Mouse (Mus musculus) macrophage (primary cell): ENCODE data around the gene Lce1a1. TPM values are rescaled to one million over a fixed set of nuclear protein-coding genes. Genes with fewer than 3 reads are reported as not detected.

ENCODE experiments used
- H3K27ac ChIP-seq: fragments of 350-480 bp; formaldehyde crosslinking; 2 replicates; pipeline ENCODE4 v1.9.0; 2021
- H3K36me3 ChIP-seq: fragments of 350-480 bp; formaldehyde crosslinking; 2 replicates; pipeline ENCODE4 v1.9.0; 2021; ENCODE audit errors: inconsistent target
- H3K4me3 ChIP-seq: fragments of 350-480 bp; formaldehyde crosslinking; 2 replicates; pipeline ENCODE4 v1.9.0; 2021; ENCODE audit errors: inconsistent target
- H3K79me2 ChIP-seq: fragments of 350-480 bp; formaldehyde crosslinking; 2 replicates; pipeline ENCODE4 v1.9.0; 2021; ENCODE audit errors: inconsistent target
- WGBS: methylation state at CpG from one replicate; pipeline ENCODE4 v1.1.7; 2026; ENCODE audit warnings: inconsistent platforms; ENCODE audit not compliant: missing documents; 5-methylcytosine and 5-hydroxymethylcytosine counted together
- polyA plus RNA-seq: library from polyadenylated mRNA; stranded (reverse); fragments of 250-400 nt; gene quantifications from 3 replicates; pipeline ENCODE4 v1.2.4, GENCODE M21; 2018; ENCODE audit warnings: inconsistent platforms

The Lce1a1 gene
- polyA plus RNA-seq, 1 experiment from 2014 or later: not detected

- H3K27ac ChIP-seq: no peak overlapping the region
- 53% methylated on average over 1 of the region's 1 CpGs for WGBS
- no peaks in the 10 kb centered on the region for H3K36me3 ChIP-seq
- no peak overlapping the region for H3K4me3 ChIP-seq
- H3K79me2 ChIP-seq: no peaks in the 10 kb centered on the region
Observed at GRCm38 (mm10) chr3:92600456-92600855, 47.7 kb downstream of the Lce1a1 start.

DNA sequence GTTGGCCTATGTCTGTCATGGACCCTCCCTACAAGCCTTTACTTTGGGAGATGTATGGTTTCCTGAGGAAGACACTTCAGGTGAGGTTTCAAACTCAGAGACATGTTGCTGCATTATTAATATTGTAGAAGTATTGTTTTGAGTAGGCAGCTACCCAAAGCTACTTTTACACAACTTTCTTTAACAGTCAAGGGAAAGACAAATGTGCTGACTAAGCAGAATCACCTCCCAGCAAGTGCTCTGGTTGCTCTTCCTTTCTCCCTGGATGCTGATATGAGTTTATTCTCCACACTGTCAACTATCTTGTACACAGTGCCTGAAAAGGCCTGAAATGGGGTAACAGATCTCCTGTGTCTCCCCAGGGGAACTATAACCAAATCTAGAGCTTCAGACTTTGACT, 48.1 kb downstream of the Lce1a1 start:
- no peak overlapping the region for H3K4me3 ChIP-seq
- H3K27ac ChIP-seq: no peak overlapping the region
- no peaks in the 10 kb centered on the region for H3K79me2 ChIP-seq
- no peaks in the 10 kb centered on the region for H3K36me3 ChIP-seq

- Histone ChIP-seq H3K27ac (no peak overlapping the region), H3K36me3 (no peaks in the 10 kb centered on the region), H3K4me3 (no peak overlapping the region), H3K79me2 (no peaks in the 10 kb centered on the region)
- 100% methylated on average over 2 of the region's 2 CpGs for WGBS
Observed at GRCm38 (mm10) chr3:92598429-92598828, 49.7 kb downstream of the Lce1a1 start.

Other genes with a start within 250 kb of the Lce1a1 start
- gene Sprr2i, start 240.3 kb downstream of the Lce1a1 start, polyA plus RNA-seq: not detected in 3 replicates
- not detected in 3 replicates for gene Sprr2j-ps, start 230.2 kb downstream of the Lce1a1 start, polyA plus RNA-seq
- gene Gm9774, start 218.9 kb downstream of the Lce1a1 start, polyA plus RNA-seq: 0.59 to 4.8 TPM (median 3.2 TPM) in 3 replicates
- not detected in 3 replicates for gene Sprr2k, start 215.7 kb downstream of the Lce1a1 start, polyA plus RNA-seq
- gene Sprr1b, start 209.5 kb downstream of the Lce1a1 start, polyA plus RNA-seq: not detected in 3 replicates
- not detected in 3 replicates for gene Sprr3, start 189.6 kb downstream of the Lce1a1 start, polyA plus RNA-seq
- gene Sprr1a, start 162.4 kb downstream of the Lce1a1 start, polyA plus RNA-seq: not detected in 3 replicates
- not detected in 3 replicates for gene Sprr4, start 147.8 kb downstream of the Lce1a1 start, polyA plus RNA-seq
- not detected in 3 replicates for gene 2310046K23Rik, start 113.8 kb downstream of the Lce1a1 start, polyA plus RNA-seq
- gene Ivl, start 74.6 kb downstream of the Lce1a1 start, polyA plus RNA-seq: not detected in 3 replicates
- gene Smcp, start 59.3 kb downstream of the Lce1a1 start, polyA plus RNA-seq: not detected in 3 replicates
- not detected in 3 replicates for gene 2210017I01Rik, start 40.8 kb downstream of the Lce1a1 start, polyA plus RNA-seq
- gene Lce6a, start 26.6 kb downstream of the Lce1a1 start, polyA plus RNA-seq: not detected in 3 replicates
- gene Lce1b, start 8.6 kb upstream of the Lce1a1 start, polyA plus RNA-seq: not detected in 3 replicates
- gene Lce1a2, start 22.0 kb upstream of the Lce1a1 start, polyA plus RNA-seq: not detected in 3 replicates
- not detected in 3 replicates for gene Lce1c, start 30.9 kb upstream of the Lce1a1 start, polyA plus RNA-seq
- not detected in 3 replicates for gene Lce1d, start 38.9 kb upstream of the Lce1a1 start, polyA plus RNA-seq
- not detected in 3 replicates for gene Lce1e, start 60.8 kb upstream of the Lce1a1 start, polyA plus RNA-seq
- not detected in 3 replicates for gene Lce1f, start 72.0 kb upstream of the Lce1a1 start, polyA plus RNA-seq
- not detected in 3 replicates for gene Gm38119, start 90.8 kb upstream of the Lce1a1 start, polyA plus RNA-seq
- gene Lce1g, start 104.0 kb upstream of the Lce1a1 start, polyA plus RNA-seq: not detected in 3 replicates
- not detected in 3 replicates for gene Lce1h, start 116.8 kb upstream of the Lce1a1 start, polyA plus RNA-seq
- not detected in 3 replicates for gene Lce1i, start 130.6 kb upstream of the Lce1a1 start, polyA plus RNA-seq
- not detected in 3 replicates for gene Lce1j, start 142.2 kb upstream of the Lce1a1 start, polyA plus RNA-seq
- not detected in 3 replicates for gene Lce1k, start 159.6 kb upstream of the Lce1a1 start, polyA plus RNA-seq
- gene Kprp, start 178.9 kb upstream of the Lce1a1 start, polyA plus RNA-seq: not detected in 3 replicates
- gene Lce1l, start 203.0 kb upstream of the Lce1a1 start, polyA plus RNA-seq: not detected in 3 replicates
- gene 2310050C09Rik, start 221.9 kb upstream of the Lce1a1 start, polyA plus RNA-seq: not detected in 3 replicates